Mouse (Mus musculus): ENCODE measurements at regions not wholly inside any gene's neighbourhood (a gene's known extent, or its start where the extent isn't known, plus 50 kb on each side); places are given as distances from the start of the nearest gene placed in this dataset.

DNA sequence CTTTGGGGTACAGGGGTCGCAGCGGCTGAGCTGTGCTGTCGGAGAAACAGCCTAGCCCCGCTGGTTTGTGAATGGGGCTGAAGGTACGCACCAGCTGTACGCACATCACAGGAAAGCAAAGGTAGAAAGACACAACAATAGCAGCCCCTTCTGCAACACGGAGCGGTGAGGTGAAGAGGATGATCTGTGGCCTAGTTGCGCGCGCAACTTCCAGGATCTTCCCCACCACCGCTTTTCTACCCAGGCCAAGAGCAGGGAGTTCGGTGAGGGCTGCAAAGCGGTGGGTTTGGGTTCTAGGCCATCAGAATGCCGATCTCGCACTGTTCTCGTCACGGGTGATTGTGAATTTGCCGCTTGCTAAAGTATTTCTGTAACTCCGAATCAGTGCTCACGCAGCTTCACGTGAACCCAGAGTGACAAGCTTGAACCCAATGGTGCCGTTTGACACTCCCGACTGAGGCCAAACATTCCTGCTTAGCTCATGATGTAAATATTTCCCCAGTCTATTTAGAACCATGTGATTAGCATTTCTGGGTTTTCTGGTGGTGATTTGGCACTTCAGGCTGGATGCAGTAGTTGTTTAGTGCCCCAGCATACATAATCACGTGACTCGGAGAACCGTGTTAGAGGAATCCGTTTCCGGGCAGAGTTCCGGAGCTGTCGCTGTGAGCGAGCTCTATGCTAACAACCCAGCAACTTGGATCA, 54.7 kb downstream of the Cryaa start:
- Histone ChIP-seq H3K36me3 (no peaks in the 10 kb centered on the region), H3K4me1 (peaks cover 52% of the 10 kb centered on the region), H3K4me3 (no peak overlapping the region), H3K27ac (replicated peaks) (peak overlapping the region; percentile 91; the same call in 1 of the 2 replicates), H3K27me3 (replicated peaks) (no peaks in the 10 kb centered on the region), H3K4me2 (no peak overlapping the region), H3K9ac (0 out of 2 replicates have a peak overlapping the region, but pooled peaks have one; percentile 11), H3K9me3 (no peaks in the 10 kb centered on the region)
- 91% methylated on average over 32 of the region's 32 CpGs for WGBS
- no peak for ATAC-seq (ENCODE audit: extremely low read depth, insufficient number of reproducible peaks, low FRiP score, low TSS enrichment)

DNA sequence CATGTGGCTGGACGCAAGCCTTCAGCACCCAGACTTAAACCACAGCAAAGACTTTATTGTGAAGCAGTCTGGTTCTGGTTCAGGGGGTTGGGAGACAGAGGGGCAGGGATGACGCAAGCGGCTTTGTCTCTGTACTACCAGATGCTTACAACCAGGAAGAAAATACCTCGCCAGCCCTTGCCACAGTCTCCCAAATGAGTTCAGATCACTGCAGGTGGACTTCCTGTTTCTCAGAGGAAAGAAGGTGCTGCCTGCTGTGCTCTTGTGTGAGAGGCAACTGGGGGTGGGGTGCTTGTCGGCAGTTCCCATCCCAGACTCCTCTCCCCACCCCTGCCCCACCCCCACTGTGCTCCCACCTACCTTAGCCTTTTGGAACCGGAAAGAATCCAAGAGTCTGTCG, 56.9 kb downstream of the Cryaa start:
- Histone ChIP-seq H3K9ac (no peak overlapping the region), H3K36me3 (no peaks in the 10 kb centered on the region), H3K27ac (replicated peaks) (no peak overlapping the region), H3K9me3 (no peaks in the 10 kb centered on the region), H3K4me1 (peaks cover 37% of the 10 kb centered on the region), H3K4me3 (no peak overlapping the region), H3K27me3 (replicated peaks) (no peaks in the 10 kb centered on the region), H3K4me2 (no peak overlapping the region)
- no peak for ATAC-seq (ENCODE audit: extremely low read depth, insufficient number of reproducible peaks, low FRiP score, low TSS enrichment)
- 44% methylated on average over 7 of the region's 7 CpGs for WGBS

GRCm38 (mm10) chr17:31736716-31737115, 59.1 kb downstream of the Cryaa start:
- no peak for ATAC-seq (ENCODE audit: extremely low read depth, insufficient number of reproducible peaks, low FRiP score, low TSS enrichment)
- Histone ChIP-seq H3K27me3 (replicated peaks) (no peaks in the 10 kb centered on the region), H3K4me3 (no peak overlapping the region), H3K4me2 (no peak overlapping the region), H3K9ac (no peak overlapping the region), H3K9me3 (no peaks in the 10 kb centered on the region), H3K4me1 (peaks cover 24% of the 10 kb centered on the region), H3K36me3 (no peaks in the 10 kb centered on the region), H3K27ac (replicated peaks) (no peak overlapping the region)
- WGBS, result 72% methylated on average over 6 of the region's 6 CpGs

GRCm38 (mm10) chr17:31738249-31738648, 60.6 kb downstream of the Cryaa start:
- Histone ChIP-seq H3K4me3 (no peak overlapping the region), H3K9me3 (no peaks in the 10 kb centered on the region), H3K27me3 (replicated peaks) (no peaks in the 10 kb centered on the region), H3K4me1 (peaks cover 18% of the 10 kb centered on the region), H3K9ac (no peak overlapping the region), H3K4me2 (no peak overlapping the region), H3K27ac (replicated peaks) (no peak overlapping the region), H3K36me3 (no peaks in the 10 kb centered on the region)
- no peak for ATAC-seq (ENCODE audit: extremely low read depth, insufficient number of reproducible peaks, low FRiP score, low TSS enrichment)
- WGBS, result 66% methylated on average over 3 of the region's 3 CpGs

DNA sequence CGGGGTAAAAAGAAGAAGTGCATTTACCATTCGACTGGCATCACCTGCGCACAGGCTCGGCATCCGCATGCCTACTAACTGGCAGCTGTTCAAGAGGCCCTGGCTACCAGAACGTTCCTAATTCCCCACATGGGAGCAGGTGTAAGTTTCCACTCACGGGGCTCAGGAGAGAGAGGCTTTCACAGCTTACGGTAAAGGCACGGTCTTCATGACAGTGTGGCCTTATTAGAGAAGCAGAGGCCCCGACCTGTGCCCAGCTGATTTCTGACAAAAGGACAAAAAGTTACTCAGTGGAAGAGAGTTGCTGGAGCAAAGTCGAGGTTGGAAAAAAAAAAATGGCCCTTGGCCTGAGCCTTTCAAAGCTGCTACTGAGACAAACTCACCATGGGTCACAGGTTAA, 62.0 kb downstream of the Cryaa start:
- Histone ChIP-seq H3K4me2 (no peak overlapping the region), H3K9me3 (no peaks in the 10 kb centered on the region), H3K36me3 (no peaks in the 10 kb centered on the region), H3K27ac (replicated peaks) (0 out of 2 replicates have a peak overlapping the region, but pooled peaks have one; percentile 2), H3K4me1 (peaks cover 16% of the 10 kb centered on the region), H3K27me3 (replicated peaks) (no peaks in the 10 kb centered on the region), H3K9ac (peak overlapping the region; percentile 11; the same call in 1 of the 2 replicates), H3K4me3 (no peak overlapping the region)
- WGBS, result 60% methylated on average over 11 of the region's 11 CpGs
- ATAC-seq (ENCODE audit: extremely low read depth, insufficient number of reproducible peaks, low FRiP score, low TSS enrichment), result no peak

- Histone ChIP-seq H3K4me3 (no peak overlapping the region), H3K4me2 (no peak overlapping the region), H3K27ac (replicated peaks) (0 out of 2 replicates have a peak overlapping the region, but pooled peaks have one; percentile 2), H3K4me1 (peaks cover 13% of the 10 kb centered on the region), H3K9me3 (no peaks in the 10 kb centered on the region), H3K36me3 (no peaks in the 10 kb centered on the region), H3K9ac (0 out of 2 replicates have a peak overlapping the region, but pooled peaks have one; percentile 11), H3K27me3 (replicated peaks) (no peaks in the 10 kb centered on the region)
- no peak for ATAC-seq (ENCODE audit: extremely low read depth, insufficient number of reproducible peaks, low FRiP score, low TSS enrichment)
- WGBS, result 73% methylated on average over 11 of the region's 11 CpGs
These were observed 62.5 kb downstream of the Cryaa start for GRCm38 (mm10) chr17:31740059-31740458.

DNA sequence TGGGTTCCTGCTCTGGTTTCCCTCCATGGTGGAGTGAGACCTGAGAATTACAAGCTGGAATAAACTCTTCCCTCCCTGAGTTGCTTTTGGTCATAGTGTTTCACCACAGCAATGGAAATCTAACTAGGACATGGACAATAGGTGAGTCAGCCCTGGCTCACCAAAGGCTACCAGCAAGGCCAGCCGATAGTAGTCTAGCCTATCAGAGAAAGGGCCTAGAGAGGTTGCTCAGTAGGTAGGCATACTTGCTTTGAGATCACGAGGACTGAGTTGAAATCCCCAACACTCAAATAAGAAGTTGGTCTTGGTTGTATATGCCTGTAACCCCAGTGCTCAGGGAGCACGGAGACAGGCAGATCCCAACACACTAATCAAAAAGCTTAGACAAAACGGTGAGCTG, 66.0 kb downstream of the Cryaa start:
- peaks cover 46% of the 10 kb centered on the region for H3K4me1 ChIP-seq

GRCm38 (mm10) chr17:31746198-31747111, 68.8 kb downstream of the Cryaa start:
- H3K27me3 ChIP-seq (replicated peaks), result no peaks in the 10 kb centered on the region
- H3K4me2 ChIP-seq, result peak overlapping the region; percentile 51
- no peak overlapping the region for H3K4me3 ChIP-seq
- 9% methylated on average over 20 of the region's 20 CpGs for WGBS
- peak overlapping the region; percentile 97 for H3K27ac ChIP-seq (replicated peaks)
- no peaks in the 10 kb centered on the region for H3K9me3 ChIP-seq
- peak; percentile 58; the same call in 1 of the 2 replicates for ATAC-seq (ENCODE audit: extremely low read depth, insufficient number of reproducible peaks, low FRiP score, low TSS enrichment)
- peak overlapping the region; percentile 72 for H3K9ac ChIP-seq
- no peaks in the 10 kb centered on the region for H3K36me3 ChIP-seq
- H3K4me1 ChIP-seq, result peaks cover 47% of the 10 kb centered on the region

More for the DNA sequence above, 66.0 kb downstream of the Cryaa start:
- no peak overlapping the region for H3K9ac ChIP-seq
- H3K36me3 ChIP-seq, result no peaks in the 10 kb centered on the region
- H3K27me3 ChIP-seq (replicated peaks), result no peaks in the 10 kb centered on the region
- ATAC-seq (ENCODE audit: extremely low read depth, insufficient number of reproducible peaks, low FRiP score, low TSS enrichment), result no peak
- H3K4me2 ChIP-seq, result no peak overlapping the region
- H3K4me3 ChIP-seq, result no peak overlapping the region
- H3K9me3 ChIP-seq, result no peaks in the 10 kb centered on the region
- 84% methylated on average over 4 of the region's 4 CpGs for WGBS
- H3K27ac ChIP-seq (replicated peaks), result no peak overlapping the region

DNA sequence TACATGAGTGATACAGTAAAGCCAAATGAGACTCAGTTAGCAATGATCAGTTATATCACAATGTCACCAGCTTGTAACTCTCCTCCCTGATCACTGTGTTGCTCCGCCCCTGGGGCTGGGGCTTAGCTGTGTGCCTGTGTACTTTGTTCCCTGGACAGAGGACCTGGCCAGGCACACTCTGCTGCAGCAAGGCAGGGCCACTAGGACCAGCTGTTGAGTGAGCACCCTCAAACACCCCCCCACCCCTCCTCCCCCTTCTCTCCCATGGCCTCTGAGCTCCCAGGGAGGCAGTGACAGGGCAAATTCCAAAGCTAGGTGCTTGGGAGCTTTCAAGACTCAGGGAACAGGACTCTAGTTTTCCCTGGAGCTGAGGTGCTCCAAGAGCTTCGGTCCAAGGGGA, 70.0 kb downstream of the Cryaa start:
- Histone ChIP-seq H3K4me2 (no peak overlapping the region; the same call in 1 of the 2 replicates), H3K27me3 (replicated peaks) (no peaks in the 10 kb centered on the region), H3K9ac (peak overlapping the region; percentile 72; the same call in 1 of the 2 replicates), H3K4me3 (no peak overlapping the region), H3K4me1 (peaks cover 47% of the 10 kb centered on the region), H3K9me3 (no peaks in the 10 kb centered on the region), H3K36me3 (no peaks in the 10 kb centered on the region), H3K27ac (replicated peaks) (peak overlapping the region; percentile 97)
- WGBS, result 74% methylated on average over 2 of the region's 2 CpGs
- ATAC-seq (ENCODE audit: extremely low read depth, insufficient number of reproducible peaks, low FRiP score, low TSS enrichment), result no peak

- Histone ChIP-seq H3K9ac (0 out of 2 replicates have a peak overlapping the region, but pooled peaks have one; percentile 72), H3K27ac (replicated peaks) (peak overlapping the region; percentile 97), H3K4me2 (no peak overlapping the region), H3K36me3 (no peaks in the 10 kb centered on the region), H3K27me3 (replicated peaks) (no peaks in the 10 kb centered on the region), H3K4me3 (no peak overlapping the region), H3K9me3 (no peaks in the 10 kb centered on the region), H3K4me1 (peaks cover 47% of the 10 kb centered on the region)
- no peak for ATAC-seq (ENCODE audit: extremely low read depth, insufficient number of reproducible peaks, low FRiP score, low TSS enrichment)
- WGBS, result 77% methylated on average over 2 of the region's 2 CpGs
These were observed 70.6 kb downstream of the Cryaa start for GRCm38 (mm10) chr17:31748158-31748557.

DNA sequence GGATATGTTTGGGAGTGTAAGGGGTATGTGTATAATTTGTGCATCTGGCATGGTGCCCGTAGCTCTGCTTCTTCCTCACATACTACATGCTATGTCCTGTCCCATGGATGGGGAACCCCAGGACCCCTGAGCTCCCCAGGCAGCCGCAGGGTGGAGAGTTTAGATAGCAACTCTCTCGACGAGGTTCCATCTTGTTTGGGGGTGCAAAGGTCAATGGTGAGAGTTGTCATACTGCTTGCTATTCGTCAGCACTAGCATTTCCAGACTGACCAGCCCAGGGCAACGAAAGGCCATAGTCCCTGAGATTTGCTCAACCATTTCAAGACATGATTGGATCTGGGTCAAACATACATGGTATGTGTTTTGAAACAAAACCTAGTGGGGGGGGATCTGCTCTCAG, 71.4 kb downstream of the Cryaa start:
- Histone ChIP-seq H3K4me1 (peaks cover 47% of the 10 kb centered on the region), H3K9me3 (no peaks in the 10 kb centered on the region), H3K27ac (replicated peaks) (no peak overlapping the region), H3K27me3 (replicated peaks) (no peaks in the 10 kb centered on the region), H3K36me3 (no peaks in the 10 kb centered on the region), H3K4me2 (no peak overlapping the region), H3K4me3 (no peak overlapping the region), H3K9ac (no peak overlapping the region)
- whole genome bisulfite sequencing, result 72% methylated on average over 6 of the region's 6 CpGs
- ATAC-seq (ENCODE audit: extremely low read depth, insufficient number of reproducible peaks, low FRiP score, low TSS enrichment), result no peak
